Mouse (Mus musculus) kidney, adult 2 months (tissue): Measurements from ENCODE around the gene Zfp988. TPM values are rescaled to one million over a fixed set of nuclear protein-coding genes. Genes with fewer than 3 reads are reported as not detected.
A peak's percentile ranks its signal among the peaks of the same experiment; 100 is the strongest.
"Not testable (repeated sequence)": the region's sequence is repeated elsewhere in the genome, so short reads cannot be mapped to it uniquely, and the experiment has no call there.

ENCODE experiments used
- DNase-seq: peaks from one replicate; pipeline ENCODE4 v3.0.0; 2021
- H3K27ac ChIP-seq: fragments of 200-500 bp; 2 replicates; pipeline ENCODE4 v1.5.1; 2012; ENCODE audit warnings: low read depth, low read length, control low read depth, inconsistent platforms; ENCODE audit not compliant: insufficient read depth
- H3K27me3 ChIP-seq: fragments of 200-500 bp; replicated peaks from 2 replicates; pipeline ENCODE4 v1.6.1; 2012; ENCODE audit warnings: mild to moderate bottlenecking, moderate library complexity, low read length, inconsistent platforms; ENCODE audit not compliant: control insufficient read depth, insufficient read depth
- H3K36me3 ChIP-seq: fragments of 200-500 bp; 2 replicates; pipeline ENCODE4 v1.6.1; 2012; ENCODE audit warnings: mild to moderate bottlenecking, moderate library complexity, low read length, inconsistent platforms; ENCODE audit not compliant: control insufficient read depth, insufficient read depth
- H3K4me1 ChIP-seq: fragments of 200-500 bp; 2 replicates; pipeline ENCODE4 v1.6.1; 2011; ENCODE audit warnings: low read length; ENCODE audit not compliant: control insufficient read depth, insufficient read depth
- H3K4me3 ChIP-seq: fragments of 200-500 bp; 2 replicates; pipeline ENCODE4 v1.5.1; 2011; ENCODE audit warnings: mild to moderate bottlenecking, low read depth, low read length, control low read depth; ENCODE audit not compliant: insufficient read depth
- WGBS: fragments of 180-500 bp; shearing (Covaris S2); methylation state at CpG from one replicate; pipeline ENCODE4 v1.1.7; 2018; 5-methylcytosine and 5-hydroxymethylcytosine counted together
- polyA plus RNA-seq: library from polyadenylated mRNA; depleted of rRNA; stranded (reverse); fragments of >200 nt; gene quantifications from 2 replicates; pipeline ENCODE4 v1.2.3, GENCODE M21; 2012; rRNA removed

The Zfp988 gene
- polyA plus RNA-seq, 1 experiment: not detected

- H3K4me3 ChIP-seq, H3K36me3 ChIP-seq, H3K27me3 ChIP-seq, DNase-seq, H3K27ac ChIP-seq, H3K4me1 ChIP-seq: not testable (repeated sequence)
- no CpG with 5 or more reads among the region's 3 CpGs for WGBS
These were observed 50.6 kb downstream of the Zfp988 start for GRCm38 (mm10) chr4:147356042-147356441.

DNA sequence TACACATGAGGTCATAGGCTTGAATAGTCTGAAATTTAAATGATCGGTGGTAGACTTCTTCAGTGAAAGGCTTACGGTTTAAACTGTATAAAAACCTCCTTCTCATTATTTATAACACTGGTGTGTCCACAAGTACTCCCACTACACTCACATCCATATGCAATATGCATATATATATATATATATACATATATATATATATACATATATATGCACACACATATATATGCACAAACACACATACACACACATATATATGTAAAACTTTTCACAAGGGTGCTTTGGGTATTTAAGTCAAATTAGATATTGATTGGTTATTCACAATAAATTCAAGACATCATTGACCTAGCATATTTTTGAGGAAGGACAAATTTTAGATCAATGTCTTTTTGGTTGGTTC, 51.7 kb downstream of the Zfp988 start:
- DNase-seq, H3K4me3 ChIP-seq: not testable (repeated sequence)
- no CpG with 5 or more reads among the region's 2 CpGs for WGBS

DNA sequence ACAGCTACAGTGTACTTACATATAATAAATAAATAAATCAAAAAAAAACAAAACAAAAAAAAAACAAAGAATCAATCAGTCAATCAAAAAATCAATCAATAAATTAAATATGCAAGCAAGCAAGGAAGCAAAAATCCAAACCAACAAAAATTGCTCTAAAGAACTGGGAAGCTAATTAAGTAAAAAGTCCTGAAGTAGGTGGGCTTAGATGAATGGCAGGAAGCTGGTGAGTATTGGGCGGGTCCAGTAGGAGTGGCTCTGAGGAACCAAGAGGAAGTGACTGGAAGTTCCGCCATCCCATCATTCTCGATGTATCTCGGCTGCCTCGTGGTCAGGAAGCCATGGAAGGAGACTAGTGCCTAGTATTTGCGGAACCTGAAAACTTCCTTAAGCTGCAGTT, 55.5 kb downstream of the Zfp988 start, which contains the start of gene Zfp978:
TSS of gene Zfp978 (plus strand) at position 301 of the 400 bp plus-strand sequence.
- no CpG with 5 or more reads among the region's 6 CpGs for WGBS
- not testable (repeated sequence) for H3K27me3 ChIP-seq, H3K4me3 ChIP-seq, H3K36me3 ChIP-seq, H3K27ac ChIP-seq, H3K4me1 ChIP-seq, DNase-seq

More for the DNA sequence above, 51.7 kb downstream of the Zfp988 start:
- H3K27ac ChIP-seq, H3K27me3 ChIP-seq, H3K4me1 ChIP-seq, H3K36me3 ChIP-seq: not testable (repeated sequence)

GRCm38 (mm10) chr4:147361872-147362271, 56.4 kb downstream of the Zfp988 start:
- WGBS: no CpG with 5 or more reads among the region's 1 CpGs
- DNase-seq: not testable (repeated sequence)

GRCm38 (mm10) chr4:147369564-147369963, 64.1 kb downstream of the Zfp988 start:
- WGBS: no CpG with 5 or more reads among the region's 2 CpGs
- not testable (repeated sequence) for H3K27ac ChIP-seq

More at GRCm38 (mm10) chr4:147361872-147362271, 56.4 kb downstream of the Zfp988 start:
- not testable (repeated sequence) for H3K4me1 ChIP-seq, H3K27me3 ChIP-seq, H3K27ac ChIP-seq, H3K4me3 ChIP-seq, H3K36me3 ChIP-seq

GRCm38 (mm10) chr4:147383199-147383598, 77.7 kb downstream of the Zfp988 start:
- not testable (repeated sequence) for H3K4me1 ChIP-seq, H3K27me3 ChIP-seq, H3K36me3 ChIP-seq, H3K4me3 ChIP-seq, H3K27ac ChIP-seq
- WGBS: 83% methylated on average over 4 of the region's 4 CpGs
- peak; percentile 0 for DNase-seq

More at GRCm38 (mm10) chr4:147369564-147369963, 64.1 kb downstream of the Zfp988 start:
- H3K27me3 ChIP-seq, H3K36me3 ChIP-seq, H3K4me3 ChIP-seq, H3K4me1 ChIP-seq, DNase-seq: not testable (repeated sequence)

Other genes with a start within 250 kb of the Zfp988 start
- 0.05 TPM in 2 replicates for gene Zfp991, start 173.6 kb upstream of the Zfp988 start, polyA plus RNA-seq
- gene Zfp978, start 55.6 kb downstream of the Zfp988 start, polyA plus RNA-seq: not detected in 2 replicates
- gene Zfp982, start 186.7 kb downstream of the Zfp988 start, polyA plus RNA-seq: 0.14 and 0.16 TPM in 2 replicates
- 0.02 TPM in 1 of 2 replicates, not detected in the other for gene Gm16503, start 234.5 kb downstream of the Zfp988 start, polyA plus RNA-seq
- not detected in 2 replicates for gene Zfp985, start 247.6 kb downstream of the Zfp988 start, polyA plus RNA-seq